Mouse (Mus musculus): ENCODE measurements around the gene Ubqln4. TPM values are rescaled to one million over a fixed set of nuclear protein-coding genes. Genes with fewer than 3 reads are reported as not detected.

Ubqln4 gene
- total and polyA plus RNA-seq, 3 experiments = 43.6 to 171 (median 83.0) TPM

- TF ChIP-seq KAT2A (conservative IDR thresholded peaks at IDR 0.05; ENCODE audit: low read depth, low read length) (no peak), CHD2 (IDR thresholded peaks at IDR 0.05; ENCODE audit: low read length) (peak; percentile 43; the same call in 1 of the 2 replicates), MYB (IDR thresholded peaks at IDR 0.05; ENCODE audit: low read depth, low read length) (no peak), POLR2AphosphoS2 (IDR thresholded peaks at IDR 0.05; ENCODE audit: low read length) (no peak), TBP (IDR thresholded peaks at IDR 0.05; ENCODE audit: low read depth, low read length) (no peak), MAX (IDR thresholded peaks at IDR 0.05; ENCODE audit: low read length) (no peak), SMC3 (IDR thresholded peaks at IDR 0.05; ENCODE audit: low read depth, low read length) (no peak), POLR2A (IDR thresholded peaks at IDR 0.05; ENCODE audit: control insufficient read depth in 1 of 2, insufficient read depth in 1 of 2, low read depth in 1 of 2, low read length in 2 of 2, poor library complexity in 1 of 2) (no peak), MYC (IDR thresholded peaks at IDR 0.05; ENCODE audit: low read depth, low read length) (no peak), ZC3H11A (IDR thresholded peaks at IDR 0.05; ENCODE audit: low read depth, low read length) (no peak), RCOR1 (IDR thresholded peaks at IDR 0.05; ENCODE audit: low read depth, low read length) (no peak), NRF1 (IDR thresholded peaks at IDR 0.05; ENCODE audit: insufficient read depth, low read depth, low read length, poor library complexity, severe bottlenecking) (no peak), SIN3A (IDR thresholded peaks at IDR 0.05; ENCODE audit: low read length) (no peak), RAD21 (IDR thresholded peaks at IDR 0.05; ENCODE audit: low read depth, low read length) (no peak), NELFE (IDR thresholded peaks at IDR 0.05; ENCODE audit: low read depth, low read length) (no peak), JUND (IDR thresholded peaks at IDR 0.05; ENCODE audit: low read depth, low read length) (no peak), HCFC1 (IDR thresholded peaks at IDR 0.05; ENCODE audit: low read depth, low read length) (peak; percentile 8; the same call in 1 of the 2 replicates), UBTF (IDR thresholded peaks at IDR 0.05; ENCODE audit: borderline replicate concordance, insufficient read depth, low read depth, low read length) (no peak), CTCF (IDR thresholded peaks at IDR 0.05 in 2 of 3, conservative IDR thresholded peaks at IDR 0.05 in 1 of 3; ENCODE audit: control insufficient read depth in 1 of 3, insufficient read depth in 1 of 3, low read depth in 2 of 3, low read length in 3 of 3, poor library complexity in 1 of 3, severe bottlenecking in 1 of 3) (no peak)
Measured at GRCm38 (mm10) chr3:88543651-88544410, 9.7 kb upstream of the Ubqln4 start (continued).

GRCm38 (mm10) chr3:88544514-88544913 lies 9.0 kb upstream of the Ubqln4 start:
- Histone ChIP-seq H3K79me2 (ENCODE audit: control insufficient read depth, insufficient read depth, low read length, poor library complexity) (no peaks in the 10 kb centered on the region), H3K27me3 (ENCODE audit: control insufficient read depth in 1 of 2, insufficient read depth in 2 of 2, low read length in 2 of 2) (no peaks in the 10 kb centered on the region), H3K4me3 (ENCODE audit: control insufficient read depth in 1 of 2, insufficient read depth in 1 of 2, low read depth in 2 of 2, low read length in 2 of 2) (peak overlapping the region; percentile 32 to 33; a peak in 2 of 4 replicates), H3K9ac (ENCODE audit: control insufficient read depth, low read depth, low read length, poor library complexity, severe bottlenecking) (peak overlapping the region; percentile 6; the same call in 1 of the 2 replicates), H3K4me1 (ENCODE audit: control insufficient read depth in 1 of 2, insufficient read depth in 2 of 2, low read length in 2 of 2) (peaks cover 17 to 24% of the 10 kb centered on the region in 2 experiments), H3K9me3 (replicated peaks; ENCODE audit: insufficient read depth, low read length) (no peaks in the 10 kb centered on the region), H3K27ac (ENCODE audit: control insufficient read depth, low read depth, low read length) (no peak overlapping the region), H3K36me3 (ENCODE audit: control insufficient read depth in 1 of 2, insufficient read depth in 2 of 2, low read length in 2 of 2) (peaks cover 0 to 12% of the 10 kb centered on the region in 2 experiments; a peak in 2 of 4 replicates)
- DNase-seq (ENCODE audit: low read depth, low spot score) = peak; percentile 77
- no peak for TF ChIP-seq KAT2A (conservative IDR thresholded peaks at IDR 0.05; ENCODE audit: low read depth, low read length)
- TF ChIP-seq GABPA (IDR thresholded peaks at IDR 0.05; ENCODE audit: low read depth, low read length) = no peak
- TF ChIP-seq EP300 (IDR thresholded peaks at IDR 0.05; ENCODE audit: low read depth in 1 of 2, low read length in 2 of 2) = no peak
- no peak for TF ChIP-seq RCOR1 (IDR thresholded peaks at IDR 0.05; ENCODE audit: low read depth, low read length)
- TF ChIP-seq HCFC1 (IDR thresholded peaks at IDR 0.05; ENCODE audit: low read depth, low read length) = no peak
- TF ChIP-seq BHLHE40 (IDR thresholded peaks at IDR 0.05; ENCODE audit: borderline replicate concordance, low read depth, low read length) = no peak
- no peak for TF ChIP-seq MXI1 (IDR thresholded peaks at IDR 0.05; ENCODE audit: low read depth, low read length)
- no peak for TF ChIP-seq MYC (IDR thresholded peaks at IDR 0.05; ENCODE audit: low read depth, low read length)
- peak; percentile 75 to 82 (median 75) for TF ChIP-seq CTCF (IDR thresholded peaks at IDR 0.05 in 2 of 3, conservative IDR thresholded peaks at IDR 0.05 in 1 of 3; ENCODE audit: control insufficient read depth in 1 of 3, insufficient read depth in 1 of 3, low read depth in 2 of 3, low read length in 3 of 3, poor library complexity in 1 of 3, severe bottlenecking in 1 of 3)
- TF ChIP-seq NELFE (IDR thresholded peaks at IDR 0.05; ENCODE audit: low read depth, low read length) = no peak
- TF ChIP-seq SIN3A (IDR thresholded peaks at IDR 0.05; ENCODE audit: low read length) = 0 out of 2 replicates have a peak, but pooled peaks have one; percentile 2
- no peak for TF ChIP-seq UBTF (IDR thresholded peaks at IDR 0.05; ENCODE audit: borderline replicate concordance, insufficient read depth, low read depth, low read length)
- no peak for TF ChIP-seq CHD2 (IDR thresholded peaks at IDR 0.05; ENCODE audit: low read length)
- no peak for TF ChIP-seq ETS1 (IDR thresholded peaks at IDR 0.05; ENCODE audit: low read depth, low read length)
- TF ChIP-seq ELF1 (IDR thresholded peaks at IDR 0.05; ENCODE audit: low read depth, low read length) = no peak
- TF ChIP-seq RAD21 (IDR thresholded peaks at IDR 0.05; ENCODE audit: low read depth, low read length) = peak; percentile 73
- no peak for TF ChIP-seq TCF12 (IDR thresholded peaks at IDR 0.05; ENCODE audit: low read depth, low read length)
- TF ChIP-seq MYB (IDR thresholded peaks at IDR 0.05; ENCODE audit: low read depth, low read length) = no peak
- TF ChIP-seq ZC3H11A (IDR thresholded peaks at IDR 0.05; ENCODE audit: low read depth, low read length) = 0 out of 2 replicates have a peak, but pooled peaks have one; percentile 27
- no peak for TF ChIP-seq POLR2AphosphoS5 (IDR thresholded peaks at IDR 0.05; ENCODE audit: borderline replicate concordance, low read depth, low read length)
- peak; percentile 49 for TF ChIP-seq SMC3 (IDR thresholded peaks at IDR 0.05; ENCODE audit: low read depth, low read length)

Data from MEL (cell line).